Mouse (Mus musculus): ENCODE measurements around the gene Hint1. TPM values are rescaled to one million over a fixed set of nuclear protein-coding genes. Genes with fewer than 3 reads are reported as not detected.
A peak's percentile ranks its signal among the peaks of the same experiment; 100 is the strongest.

Gene Hint1
- total and polyA plus RNA-seq, 3 experiments: 529 to 2,790 (median 567) TPM

- H3K27me3 ChIP-seq (ENCODE audit: control insufficient read depth in 1 of 2, insufficient read depth in 2 of 2, low read length in 2 of 2): no peaks in the 10 kb centered on the region
- H3K4me3 ChIP-seq (ENCODE audit: control insufficient read depth in 1 of 2, insufficient read depth in 1 of 2, low read depth in 2 of 2, low read length in 2 of 2): no peak overlapping the region
- peaks cover 18 to 38% of the 10 kb centered on the region in 2 experiments for H3K4me1 ChIP-seq (ENCODE audit: control insufficient read depth in 1 of 2, insufficient read depth in 2 of 2, low read length in 2 of 2)
- TF ChIP-seq UBTF (IDR thresholded peaks at IDR 0.05; ENCODE audit: borderline replicate concordance, insufficient read depth, low read depth, low read length): no peak
- TF ChIP-seq MAZ (IDR thresholded peaks at IDR 0.05; ENCODE audit: low read depth, low read length): peak; percentile 98
- TF ChIP-seq MYC (IDR thresholded peaks at IDR 0.05; ENCODE audit: low read depth, low read length): peak; percentile 63; the same call in 1 of the 2 replicates
- TF ChIP-seq GABPA (IDR thresholded peaks at IDR 0.05; ENCODE audit: low read depth, low read length): no peak
- no peak for TF ChIP-seq USF1 (IDR thresholded peaks at IDR 0.05; ENCODE audit: low read depth, low read length)
- TF ChIP-seq JUND (IDR thresholded peaks at IDR 0.05; ENCODE audit: low read depth, low read length): peak; percentile 98
- peak; percentile 82 for TF ChIP-seq GATA1 (IDR thresholded peaks at IDR 0.05; ENCODE audit: low read depth, low read length)
- TF ChIP-seq TCF12 (IDR thresholded peaks at IDR 0.05; ENCODE audit: low read depth, low read length): peak; percentile 58
- no peak for TF ChIP-seq POLR2AphosphoS2 (IDR thresholded peaks at IDR 0.05; ENCODE audit: low read length)
- peak; percentile 82 for TF ChIP-seq CHD2 (IDR thresholded peaks at IDR 0.05; ENCODE audit: low read length)
- peak; percentile 31 for TF ChIP-seq SMC3 (IDR thresholded peaks at IDR 0.05; ENCODE audit: low read depth, low read length)
- peak; percentile 48 for TF ChIP-seq NELFE (IDR thresholded peaks at IDR 0.05; ENCODE audit: low read depth, low read length)
- peak; percentile 90 for TF ChIP-seq ETS1 (IDR thresholded peaks at IDR 0.05; ENCODE audit: low read depth, low read length)
- peak; percentile 63 for TF ChIP-seq MAFK (IDR thresholded peaks at IDR 0.05; ENCODE audit: borderline replicate concordance, low read depth, low read length)
- peak; percentile 83 for TF ChIP-seq RCOR1 (IDR thresholded peaks at IDR 0.05; ENCODE audit: low read depth, low read length)
- no peak for TF ChIP-seq MAX (IDR thresholded peaks at IDR 0.05; ENCODE audit: low read length)
- no peak for TF ChIP-seq ZKSCAN1 (IDR thresholded peaks at IDR 0.05; ENCODE audit: low read depth, low read length)
- TF ChIP-seq ELF1 (IDR thresholded peaks at IDR 0.05; ENCODE audit: low read depth, low read length): peak; percentile 96
- TF ChIP-seq CHD1 (IDR thresholded peaks at IDR 0.05; ENCODE audit: low read depth, low read length): no peak
- TF ChIP-seq MXI1 (IDR thresholded peaks at IDR 0.05; ENCODE audit: low read depth, low read length): peak; percentile 53
- TF ChIP-seq BHLHE40 (IDR thresholded peaks at IDR 0.05; ENCODE audit: borderline replicate concordance, low read depth, low read length): peak; percentile 49; the same call in 1 of the 2 replicates
- TF ChIP-seq ZNF384 (IDR thresholded peaks at IDR 0.05; ENCODE audit: low read depth, low read length): peak; percentile 72
- TF ChIP-seq POLR2A (IDR thresholded peaks at IDR 0.05; ENCODE audit: control insufficient read depth in 1 of 2, insufficient read depth in 1 of 2, low read depth in 1 of 2, low read length in 2 of 2, poor library complexity in 1 of 2): peak in 1 of 2 experiments; percentile 66; a peak in 2 of 4 replicates
- TF ChIP-seq EP300 (IDR thresholded peaks at IDR 0.05; ENCODE audit: low read depth in 1 of 2, low read length in 2 of 2): peak; percentile 82 to 90
- peak; percentile 89 for TF ChIP-seq TBP (IDR thresholded peaks at IDR 0.05; ENCODE audit: low read depth, low read length)
- TF ChIP-seq SIN3A (IDR thresholded peaks at IDR 0.05; ENCODE audit: low read length): peak; percentile 90
- TF ChIP-seq HCFC1 (IDR thresholded peaks at IDR 0.05; ENCODE audit: low read depth, low read length): peak; percentile 78
- TF ChIP-seq ZMIZ1 (IDR thresholded peaks at IDR 0.05; ENCODE audit: low read depth, low read length): peak; percentile 32; the same call in 1 of the 2 replicates
- H3K36me3 ChIP-seq (ENCODE audit: control insufficient read depth in 1 of 2, insufficient read depth in 2 of 2, low read length in 2 of 2): peaks cover 0 to 13% of the 10 kb centered on the region in 2 experiments; a peak in 2 of 4 replicates
- peak overlapping the region; percentile 41 for H3K9ac ChIP-seq (ENCODE audit: control insufficient read depth, low read depth, low read length, poor library complexity, severe bottlenecking)
- peak; percentile 91 for DNase-seq (ENCODE audit: low read depth, low spot score)
- H3K79me2 ChIP-seq (ENCODE audit: control insufficient read depth, insufficient read depth, low read length, poor library complexity): no peaks in the 10 kb centered on the region
- peak overlapping the region; percentile 44 for H3K27ac ChIP-seq (ENCODE audit: control insufficient read depth, low read depth, low read length)
- H3K9me3 ChIP-seq (replicated peaks; ENCODE audit: insufficient read depth, low read length): no peaks in the 10 kb centered on the region
These were observed 18.1 kb downstream of the Hint1 start for GRCm38 (mm10) chr11:54884197-54884828.

All from MEL (cell line).